Mouse (Mus musculus) midbrain, embryonic 15.5 days (tissue): Measurements from ENCODE around the gene Nf2. TPM values are rescaled to one million over a fixed set of nuclear protein-coding genes. Genes with fewer than 3 reads are reported as not detected.

Experiments used
- ATAC-seq: fragments of 200-750 bp; cut with Nextera tagmentation; replicated peaks from 2 replicates; pipeline ENCODE4 v1.8.0; 2017; ENCODE audit warnings: moderate TSS enrichment
- H3K27ac ChIP-seq: fragments of 300-500 bp; sonication (generic); 2 replicates; pipeline ENCODE4 v1.5.1; 2015; ENCODE audit warnings: mild to moderate bottlenecking, inconsistent platforms
- H3K27me3 ChIP-seq: fragments of 300-500 bp; sonication (generic); replicated peaks from 2 replicates; pipeline ENCODE4 v1.6.1; 2015; ENCODE audit warnings: inconsistent platforms
- H3K36me3 ChIP-seq: fragments of 300-500 bp; sonication (generic); replicated peaks from 2 replicates; pipeline ENCODE4 v1.6.1; 2015; ENCODE audit warnings: inconsistent platforms
- H3K4me1 ChIP-seq: fragments of 300-500 bp; sonication (generic); 2 replicates; pipeline ENCODE4 v1.6.1; 2015; ENCODE audit warnings: inconsistent platforms
- H3K4me2 ChIP-seq: fragments of 300-500 bp; sonication (generic); 2 replicates; pipeline ENCODE4 v1.6.1; 2015; ENCODE audit warnings: inconsistent platforms, mild to moderate bottlenecking, moderate library complexity
- H3K4me3 ChIP-seq: fragments of 300-500 bp; sonication (generic); 2 replicates; pipeline ENCODE4 v1.5.1; 2015; ENCODE audit warnings: mild to moderate bottlenecking, inconsistent platforms
- H3K9ac ChIP-seq: fragments of 300-500 bp; sonication (generic); 2 replicates; pipeline ENCODE4 v1.6.1; 2015; ENCODE audit warnings: mild to moderate bottlenecking, inconsistent platforms
- H3K9me3 ChIP-seq: fragments of 300-500 bp; sonication (generic); 2 replicates; pipeline ENCODE4 v1.6.1; 2016; ENCODE audit warnings: inconsistent platforms
- WGBS: fragments of 180-500 bp; shearing (Covaris S2); methylation state at CpG from one replicate; pipeline ENCODE4 v1.1.7; 2015; ENCODE audit warnings: mixed read lengths; 5-methylcytosine and 5-hydroxymethylcytosine counted together
- polyA plus RNA-seq: library from polyadenylated mRNA; unstranded; fragments of >200 nt; fragmentation: Nextera tagmentation; extraction: Ambion mirVana; gene quantifications from 2 replicates; pipeline ENCODE4 v1.2.1, GENCODE M21; 2015

Gene Nf2
- polyA plus RNA-seq, 1 experiment from 2014 or later = 66.8 TPM

GRCm38 (mm10) chr11:4771756-4772155, 77.6 kb downstream of the Nf2 start:
- no peak for ATAC-seq
- H3K4me2 ChIP-seq = no peak overlapping the region
- no peak overlapping the region for H3K4me3 ChIP-seq
- no peak overlapping the region for H3K9ac ChIP-seq
- H3K4me1 ChIP-seq = no peaks in the 10 kb centered on the region
- H3K36me3 ChIP-seq = no peaks in the 10 kb centered on the region
- H3K27me3 ChIP-seq = no peaks in the 10 kb centered on the region
- H3K27ac ChIP-seq = no peak overlapping the region
- H3K9me3 ChIP-seq = no peaks in the 10 kb centered on the region
- 37% methylated on average over 7 of the region's 7 CpGs for WGBS

GRCm38 (mm10) chr11:4769881-4770280, 79.5 kb downstream of the Nf2 start:
- 96% methylated on average over 6 of the region's 6 CpGs for WGBS
- Histone ChIP-seq H3K36me3 (no peaks in the 10 kb centered on the region), H3K9ac (no peak overlapping the region), H3K4me1 (no peaks in the 10 kb centered on the region), H3K4me2 (no peak overlapping the region), H3K9me3 (no peaks in the 10 kb centered on the region), H3K27ac (no peak overlapping the region), H3K27me3 (no peaks in the 10 kb centered on the region), H3K4me3 (no peak overlapping the region)
- no peak for ATAC-seq

GRCm38 (mm10) chr11:4769293-4769692, 80.0 kb downstream of the Nf2 start:
- 68% methylated on average over 7 of the region's 7 CpGs for WGBS
- Histone ChIP-seq H3K36me3 (no peaks in the 10 kb centered on the region), H3K9ac (no peak overlapping the region), H3K4me2 (no peak overlapping the region), H3K27me3 (no peaks in the 10 kb centered on the region), H3K4me1 (no peaks in the 10 kb centered on the region), H3K27ac (no peak overlapping the region), H3K4me3 (no peak overlapping the region), H3K9me3 (no peaks in the 10 kb centered on the region)
- no peak for ATAC-seq

GRCm38 (mm10) chr11:4768399-4768798, 80.9 kb downstream of the Nf2 start:
- H3K4me1 ChIP-seq = peaks cover 1% of the 10 kb centered on the region
- H3K9me3 ChIP-seq = no peaks in the 10 kb centered on the region
- WGBS = 82% methylated on average over 4 of the region's 4 CpGs
- H3K4me3 ChIP-seq = no peak overlapping the region
- H3K4me2 ChIP-seq = no peak overlapping the region
- no peaks in the 10 kb centered on the region for H3K27me3 ChIP-seq
- H3K27ac ChIP-seq = no peak overlapping the region
- H3K36me3 ChIP-seq = no peaks in the 10 kb centered on the region
- no peak overlapping the region for H3K9ac ChIP-seq
- no peak for ATAC-seq

- no peaks in the 10 kb centered on the region for H3K27me3 ChIP-seq
- H3K4me1 ChIP-seq = peaks cover 31% of the 10 kb centered on the region
- no peaks in the 10 kb centered on the region for H3K9me3 ChIP-seq
- no peak overlapping the region for H3K4me2 ChIP-seq
- no peak overlapping the region for H3K4me3 ChIP-seq
- WGBS = 73% methylated on average over 5 of the region's 5 CpGs
- H3K36me3 ChIP-seq = no peaks in the 10 kb centered on the region
- H3K9ac ChIP-seq = no peak overlapping the region
- no peak overlapping the region for H3K27ac ChIP-seq
- ATAC-seq = no peak
These were observed 84.9 kb downstream of the Nf2 start for GRCm38 (mm10) chr11:4764476-4764875.

GRCm38 (mm10) chr11:4763631-4764030, 85.7 kb downstream of the Nf2 start:
- no peak overlapping the region for H3K27ac ChIP-seq
- 33% methylated on average over 5 of the region's 5 CpGs for WGBS

GRCm38 (mm10) chr11:4762511-4762910, 86.8 kb downstream of the Nf2 start:
- H3K9me3 ChIP-seq = no peaks in the 10 kb centered on the region
- H3K4me2 ChIP-seq = no peak overlapping the region
- no peak overlapping the region for H3K4me3 ChIP-seq
- peaks cover 31% of the 10 kb centered on the region for H3K4me1 ChIP-seq
- no peaks in the 10 kb centered on the region for H3K36me3 ChIP-seq
- 23% methylated on average over 2 of the region's 2 CpGs for WGBS
- H3K27me3 ChIP-seq = no peaks in the 10 kb centered on the region
- H3K9ac ChIP-seq = no peak overlapping the region
- peak overlapping the region; percentile 75 for H3K27ac ChIP-seq
- ATAC-seq = peak; percentile 5; the same call in 1 of the 2 replicates

More at GRCm38 (mm10) chr11:4763631-4764030, 85.7 kb downstream of the Nf2 start:
- Histone ChIP-seq H3K4me1 (peaks cover 31% of the 10 kb centered on the region), H3K9ac (no peak overlapping the region), H3K4me2 (no peak overlapping the region), H3K36me3 (no peaks in the 10 kb centered on the region), H3K27me3 (no peaks in the 10 kb centered on the region), H3K4me3 (no peak overlapping the region), H3K9me3 (no peaks in the 10 kb centered on the region)
- ATAC-seq = no peak

GRCm38 (mm10) chr11:4761991-4762390, 87.3 kb downstream of the Nf2 start:
- Histone ChIP-seq H3K9ac (no peak overlapping the region), H3K9me3 (no peaks in the 10 kb centered on the region), H3K4me1 (peaks cover 31% of the 10 kb centered on the region), H3K4me3 (no peak overlapping the region), H3K36me3 (no peaks in the 10 kb centered on the region), H3K27ac (peak overlapping the region; percentile 75), H3K4me2 (no peak overlapping the region), H3K27me3 (no peaks in the 10 kb centered on the region)
- ATAC-seq = peak; percentile 55
- 8% methylated on average over 6 of the region's 6 CpGs for WGBS

- H3K27ac ChIP-seq = no peak overlapping the region; the same call in 1 of the 2 replicates
- no peaks in the 10 kb centered on the region for H3K36me3 ChIP-seq
- ATAC-seq = no peak
- H3K4me2 ChIP-seq = no peak overlapping the region
- H3K4me1 ChIP-seq = peaks cover 31% of the 10 kb centered on the region
- 34% methylated on average over 4 of the region's 4 CpGs for WGBS
- H3K9me3 ChIP-seq = no peaks in the 10 kb centered on the region
- no peaks in the 10 kb centered on the region for H3K27me3 ChIP-seq
- H3K9ac ChIP-seq = no peak overlapping the region
- H3K4me3 ChIP-seq = no peak overlapping the region
These were observed 88.9 kb downstream of the Nf2 start for GRCm38 (mm10) chr11:4760438-4760837.

- Histone ChIP-seq H3K4me3 (no peak overlapping the region), H3K4me2 (no peak overlapping the region), H3K27ac (no peak overlapping the region), H3K9ac (no peak overlapping the region), H3K27me3 (no peaks in the 10 kb centered on the region), H3K36me3 (no peaks in the 10 kb centered on the region), H3K4me1 (peaks cover 28% of the 10 kb centered on the region), H3K9me3 (no peaks in the 10 kb centered on the region)
- no peak for ATAC-seq
- 48% methylated on average over 4 of the region's 4 CpGs for WGBS
These were observed 91.6 kb downstream of the Nf2 start for GRCm38 (mm10) chr11:4757789-4758158.

GRCm38 (mm10) chr11:4756984-4757788, 92.2 kb downstream of the Nf2 start:
- Histone ChIP-seq H3K27ac (no peak overlapping the region), H3K36me3 (no peaks in the 10 kb centered on the region), H3K4me2 (no peak overlapping the region), H3K9me3 (no peaks in the 10 kb centered on the region), H3K4me3 (no peak overlapping the region), H3K27me3 (peaks cover under 1% of the 10 kb centered on the region; the same call in 1 of the 2 replicates), H3K9ac (no peak overlapping the region), H3K4me1 (peaks cover 26% of the 10 kb centered on the region)
- WGBS = 72% methylated on average over 11 of the region's 11 CpGs
- no peak for ATAC-seq

GRCm38 (mm10) chr11:4756460-4756859, 92.9 kb downstream of the Nf2 start:
- Histone ChIP-seq H3K9ac (no peak overlapping the region), H3K36me3 (no peaks in the 10 kb centered on the region), H3K4me3 (no peak overlapping the region), H3K4me1 (peaks cover 19% of the 10 kb centered on the region; the same call in 1 of the 2 replicates), H3K9me3 (no peaks in the 10 kb centered on the region), H3K4me2 (no peak overlapping the region), H3K27ac (no peak overlapping the region), H3K27me3 (peaks cover 3% of the 10 kb centered on the region; the same call in 1 of the 2 replicates)
- ATAC-seq = no peak
- 85% methylated on average over 9 of the region's 9 CpGs for WGBS

GRCm38 (mm10) chr11:4754867-4755266, 94.5 kb downstream of the Nf2 start:
- no peak overlapping the region for H3K4me3 ChIP-seq
- no peak overlapping the region for H3K9ac ChIP-seq
- H3K36me3 ChIP-seq = no peaks in the 10 kb centered on the region
- peaks cover 13% of the 10 kb centered on the region; the same call in 1 of the 2 replicates for H3K4me1 ChIP-seq
- WGBS = 75% methylated on average over 11 of the region's 11 CpGs
- no peak overlapping the region for H3K4me2 ChIP-seq
- H3K27me3 ChIP-seq = peaks cover 10% of the 10 kb centered on the region
- H3K9me3 ChIP-seq = no peaks in the 10 kb centered on the region
- no peak for ATAC-seq
- H3K27ac ChIP-seq = no peak overlapping the region
